Mouse (Mus musculus): Measurements from ENCODE around the gene Ceacam2.
"Not testable (repeated sequence)": the region's sequence is repeated elsewhere in the genome, so short reads cannot be mapped to it uniquely, and the experiment has no call there.

DNA sequence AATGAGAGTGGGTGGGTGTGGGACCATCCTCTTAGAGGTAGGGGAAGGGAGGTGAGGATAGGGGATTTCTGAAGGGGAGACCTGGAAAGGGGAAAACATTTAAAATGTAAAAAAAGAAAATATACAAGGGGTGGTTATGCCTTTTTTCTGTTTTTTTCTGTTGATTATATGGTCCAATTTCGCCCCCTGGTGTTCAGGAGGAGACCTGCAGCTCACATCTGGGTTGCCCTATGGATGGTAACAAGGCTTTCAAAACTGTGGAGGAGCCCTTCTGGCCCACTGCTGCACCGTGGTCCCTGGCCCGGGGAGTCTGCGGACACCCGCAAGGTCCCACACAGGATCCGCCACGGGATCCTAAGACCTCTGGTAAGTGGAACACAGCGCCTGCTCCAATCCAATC, 1.8 kb upstream of the Ceacam2 start:
- TF ChIP-seq CTCF (IDR thresholded peaks at IDR 0.05), result peak; percentile 75
- TF ChIP-seq POLR2A, EP300 (IDR thresholded peaks at IDR 0.05; ENCODE audit: insufficient read depth, low read depth, low read length): not testable (repeated sequence)

Measured in heart, adult 2 months (tissue).